Mouse (Mus musculus) bone marrow, adult 2 months (tissue): ENCODE results near the gene BC030867.

ENCODE experiments used
- CTCF ChIP-seq: fragments of 200-500 bp; IDR thresholded peaks from 2 replicates; pipeline ENCODE4 v1.5.1; 2011; ENCODE audit warnings: low read length, control low read depth; ENCODE audit not compliant: control insufficient read depth, insufficient read depth
- POLR2A ChIP-seq: fragments of 200-500 bp; IDR thresholded peaks from 2 replicates; pipeline ENCODE4 v1.6.1; 2011; ENCODE audit warnings: low read depth, mild to moderate bottlenecking, control low read depth, low read length, borderline replicate concordance; ENCODE audit not compliant: control insufficient read depth

- no peak for TF ChIP-seq CTCF
- no peak for TF ChIP-seq POLR2A
Observed at GRCm38 (mm10) chr11:102288027-102288804, 39.5 kb downstream of the BC030867 start.
